Mouse (Mus musculus): ENCODE data around the gene Pip5k1b. TPM values are rescaled to one million over a fixed set of nuclear protein-coding genes. Genes with fewer than 3 reads are reported as not detected.

Pip5k1b gene
- polyA plus RNA-seq, 1 experiment from 2014 or later: 1.2 TPM

DNA sequence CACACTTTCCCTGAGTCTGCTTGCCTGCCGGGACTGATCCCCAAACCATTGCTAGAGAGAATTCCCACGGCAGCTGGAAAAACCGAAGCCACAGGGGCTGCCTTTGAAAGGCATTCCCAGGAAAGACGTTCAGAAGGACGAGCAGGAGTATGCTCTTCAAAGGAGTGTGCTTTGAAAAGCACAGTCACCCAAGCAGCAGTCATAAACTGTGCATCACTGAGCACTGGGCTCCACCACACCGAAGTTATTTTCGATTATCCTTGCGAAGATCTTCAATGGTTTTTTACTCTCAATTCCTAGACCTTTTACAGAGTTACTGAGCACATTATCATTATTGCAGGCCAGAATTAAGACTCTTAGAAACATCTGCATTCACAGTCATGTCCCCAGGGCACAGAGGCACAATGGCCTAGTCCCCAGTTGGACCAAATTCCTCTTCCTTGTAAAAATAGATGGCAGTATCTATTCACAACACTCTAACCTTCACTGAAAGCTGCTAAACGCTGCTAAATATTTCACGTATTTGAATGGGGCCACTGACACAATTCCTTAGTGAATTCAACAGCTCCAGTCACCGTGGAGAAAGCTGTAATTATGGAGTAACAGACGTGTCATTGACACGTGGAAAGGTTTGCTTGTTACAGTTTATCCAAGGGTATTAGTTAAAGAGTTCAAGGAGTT, 47.4 kb downstream of the Pip5k1b start:
- Histone ChIP-seq H3K27me3 (replicated peaks; ENCODE audit: low read depth, poor library complexity, severe bottlenecking) (no peaks in the 10 kb centered on the region), H3K4me3 (no peak overlapping the region), H3K4me1 (peaks cover 13% of the 10 kb centered on the region; the same call in 1 of the 2 replicates), H3K9me3 (no peaks in the 10 kb centered on the region), H3K27ac (replicated peaks) (no peak overlapping the region), H3K36me3 (replicated peaks) (no peaks in the 10 kb centered on the region)
- 46% methylated on average over 13 of the region's 13 CpGs for WGBS
- no peak for DNase-seq (ENCODE audit: low spot score)

- no peaks in the 10 kb centered on the region for H3K27me3 ChIP-seq (replicated peaks; ENCODE audit: low read depth, poor library complexity, severe bottlenecking)
- no peak for DNase-seq (ENCODE audit: low spot score)
- WGBS: 86% methylated on average over 10 of the region's 10 CpGs
- H3K4me3 ChIP-seq: no peak overlapping the region
- no peak overlapping the region for H3K27ac ChIP-seq (replicated peaks)
- H3K9me3 ChIP-seq: no peaks in the 10 kb centered on the region
- no peaks in the 10 kb centered on the region for H3K36me3 ChIP-seq (replicated peaks)
- H3K4me1 ChIP-seq: peaks cover 9% of the 10 kb centered on the region
Measured at GRCm38 (mm10) chr19:24502736-24503421, 52.8 kb downstream of the Pip5k1b start.

DNA sequence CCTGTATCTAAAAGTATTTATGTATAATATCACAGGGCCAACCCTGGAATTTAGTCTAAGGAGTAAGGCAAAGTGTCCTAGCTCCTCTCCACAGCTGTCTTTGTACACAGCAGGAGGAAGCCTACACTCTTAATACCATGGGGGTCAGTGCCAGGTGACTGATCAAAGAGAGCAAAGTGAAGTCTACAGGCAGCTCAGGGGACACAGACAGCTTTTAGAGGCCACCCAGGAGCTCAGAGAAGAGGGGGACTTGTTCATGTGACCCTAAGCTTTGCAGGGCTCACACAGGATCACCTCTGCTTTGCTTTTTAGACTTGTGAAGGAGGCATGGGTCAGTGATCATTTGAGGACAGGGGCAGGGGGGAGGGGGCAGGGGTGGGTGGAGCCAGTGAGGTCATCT, 54.1 kb downstream of the Pip5k1b start:
- no peaks in the 10 kb centered on the region for H3K27me3 ChIP-seq (replicated peaks; ENCODE audit: low read depth, poor library complexity, severe bottlenecking)
- H3K9me3 ChIP-seq: no peaks in the 10 kb centered on the region
- DNase-seq (ENCODE audit: low spot score): peak; percentile 10
- no peaks in the 10 kb centered on the region for H3K36me3 ChIP-seq (replicated peaks)
- H3K4me1 ChIP-seq: peaks cover 4% of the 10 kb centered on the region; the same call in 1 of the 2 replicates
- H3K27ac ChIP-seq (replicated peaks): no peak overlapping the region
- H3K4me3 ChIP-seq: no peak overlapping the region

DNA sequence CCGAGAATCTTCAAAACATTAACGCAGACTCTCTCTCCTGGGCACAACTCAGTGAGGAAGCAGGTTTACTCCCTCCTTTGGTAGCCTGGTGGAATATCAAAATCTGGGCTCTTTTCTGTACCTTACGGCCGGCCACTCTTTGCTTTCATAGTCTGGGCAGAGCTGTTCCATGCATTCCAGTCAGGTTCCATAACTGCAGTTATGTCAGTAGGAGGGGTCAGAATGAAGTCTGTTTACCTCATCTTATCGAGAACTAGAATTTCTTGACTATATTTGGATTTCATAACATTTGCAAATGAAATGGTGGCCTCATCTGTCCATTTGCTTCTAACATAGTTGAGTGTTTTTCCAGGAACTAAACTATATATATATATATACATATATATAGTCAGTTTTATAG, 55.2 kb downstream of the Pip5k1b start:
- H3K27me3 ChIP-seq (replicated peaks; ENCODE audit: low read depth, poor library complexity, severe bottlenecking): no peaks in the 10 kb centered on the region
- WGBS: 91% methylated on average over 5 of the region's 5 CpGs
- no peak for DNase-seq (ENCODE audit: low spot score)

DNA sequence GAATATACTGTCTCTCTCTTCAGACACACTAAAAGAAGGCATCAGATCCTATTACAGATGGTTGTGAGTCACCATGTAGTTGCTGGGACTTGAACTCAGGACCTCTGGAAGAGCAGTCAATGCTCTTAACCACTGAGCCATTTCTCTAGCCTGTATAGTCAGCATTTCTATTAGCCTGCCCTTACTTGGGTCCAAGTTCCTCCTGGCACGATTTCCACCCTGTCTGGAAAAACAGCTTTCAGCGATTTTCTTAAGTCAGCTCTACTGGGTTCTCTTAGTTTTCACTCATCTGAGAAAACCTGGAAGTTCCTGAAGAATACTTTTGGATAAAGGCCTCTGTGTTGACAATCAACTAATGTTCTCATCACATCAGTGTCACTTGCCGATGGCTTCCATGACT, 56.4 kb downstream of the Pip5k1b start:
- Histone ChIP-seq H3K9me3 (no peaks in the 10 kb centered on the region), H3K36me3 (replicated peaks) (no peaks in the 10 kb centered on the region), H3K27me3 (replicated peaks; ENCODE audit: low read depth, poor library complexity, severe bottlenecking) (no peaks in the 10 kb centered on the region), H3K27ac (replicated peaks) (no peak overlapping the region), H3K4me3 (no peak overlapping the region), H3K4me1 (peaks cover 4% of the 10 kb centered on the region; the same call in 1 of the 2 replicates)
- WGBS: 77% methylated on average over 3 of the region's 3 CpGs
- no peak for DNase-seq (ENCODE audit: low spot score)

More for the DNA sequence above, 55.2 kb downstream of the Pip5k1b start:
- Histone ChIP-seq H3K9me3 (no peaks in the 10 kb centered on the region), H3K27ac (replicated peaks) (no peak overlapping the region), H3K4me3 (no peak overlapping the region), H3K4me1 (peaks cover 4% of the 10 kb centered on the region; the same call in 1 of the 2 replicates), H3K36me3 (replicated peaks) (no peaks in the 10 kb centered on the region)

DNA sequence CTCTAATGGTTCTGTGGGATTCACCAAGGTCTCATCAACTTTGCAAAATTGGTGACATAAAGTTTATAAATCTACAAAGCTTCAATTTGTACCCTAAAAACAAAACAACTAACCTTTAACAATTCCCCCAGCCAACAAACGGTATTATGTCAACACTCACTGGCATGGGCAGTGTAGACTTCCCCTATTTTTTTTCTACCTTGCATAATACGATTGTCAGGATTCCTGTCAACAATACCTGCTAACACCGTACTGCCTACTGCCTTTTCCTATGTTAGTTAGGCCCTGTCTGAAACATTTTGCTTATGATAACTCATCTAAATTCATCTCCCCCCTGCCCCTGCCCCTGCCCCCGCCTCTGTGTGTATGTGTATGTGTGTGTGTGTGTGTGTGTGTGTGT, 61.8 kb downstream of the Pip5k1b start:
- no peak overlapping the region for H3K4me3 ChIP-seq
- no peaks in the 10 kb centered on the region for H3K36me3 ChIP-seq (replicated peaks)
- no peak overlapping the region for H3K27ac ChIP-seq (replicated peaks)
- H3K9me3 ChIP-seq: no peaks in the 10 kb centered on the region
- H3K27me3 ChIP-seq (replicated peaks; ENCODE audit: low read depth, poor library complexity, severe bottlenecking): no peaks in the 10 kb centered on the region
- no peak for DNase-seq (ENCODE audit: low spot score)
- H3K4me1 ChIP-seq: no peaks in the 10 kb centered on the region
- 84% methylated on average over 4 of the region's 4 CpGs for WGBS

- 35% methylated on average over 3 of the region's 3 CpGs for WGBS
- no peak for DNase-seq (ENCODE audit: low spot score)
- H3K36me3 ChIP-seq (replicated peaks): no peaks in the 10 kb centered on the region
- H3K4me1 ChIP-seq: no peaks in the 10 kb centered on the region
- H3K9me3 ChIP-seq: no peaks in the 10 kb centered on the region
- no peak overlapping the region for H3K4me3 ChIP-seq
- no peak overlapping the region for H3K27ac ChIP-seq (replicated peaks)
- H3K27me3 ChIP-seq (replicated peaks; ENCODE audit: low read depth, poor library complexity, severe bottlenecking): no peaks in the 10 kb centered on the region
Measured at GRCm38 (mm10) chr19:24491824-24492223, 63.8 kb downstream of the Pip5k1b start.

DNA sequence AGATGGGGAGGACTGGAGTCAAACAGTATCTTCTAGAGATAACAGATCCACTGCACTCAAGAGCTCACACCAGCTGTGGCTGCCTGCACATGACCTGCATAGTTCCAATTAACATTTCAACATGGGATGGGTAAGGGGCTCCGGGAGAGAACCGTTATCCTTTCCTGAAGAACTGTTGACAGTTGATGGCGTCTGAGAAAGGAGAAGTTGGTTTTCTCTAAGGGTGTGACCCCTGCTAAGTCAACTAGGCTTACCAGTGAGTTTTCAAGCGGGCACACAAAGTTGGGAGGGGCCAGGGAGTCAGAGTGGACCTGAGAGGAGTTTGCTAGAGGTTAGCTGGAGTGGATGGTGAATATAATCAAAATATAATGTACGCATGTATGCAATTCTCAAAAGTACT, 65.4 kb downstream of the Pip5k1b start:
- H3K27ac ChIP-seq (replicated peaks): no peak overlapping the region
- DNase-seq (ENCODE audit: low spot score): no peak
- H3K27me3 ChIP-seq (replicated peaks; ENCODE audit: low read depth, poor library complexity, severe bottlenecking): no peaks in the 10 kb centered on the region
- H3K4me1 ChIP-seq: 0 out of 2 replicates have a peak, but pooled peaks cover under 1% of the 10 kb centered on the region
- H3K36me3 ChIP-seq (replicated peaks): no peaks in the 10 kb centered on the region
- H3K4me3 ChIP-seq: no peak overlapping the region
- 67% methylated on average over 5 of the region's 5 CpGs for WGBS
- no peaks in the 10 kb centered on the region for H3K9me3 ChIP-seq

- Histone ChIP-seq H3K9me3 (no peaks in the 10 kb centered on the region), H3K4me1 (peaks cover 9% of the 10 kb centered on the region; the same call in 1 of the 2 replicates), H3K4me3 (no peak overlapping the region), H3K27ac (replicated peaks) (no peak overlapping the region), H3K27me3 (replicated peaks; ENCODE audit: low read depth, poor library complexity, severe bottlenecking) (no peaks in the 10 kb centered on the region), H3K36me3 (replicated peaks) (no peaks in the 10 kb centered on the region)
- DNase-seq (ENCODE audit: low spot score): no peak
- 76% methylated on average over 8 of the region's 8 CpGs for WGBS
Measured at GRCm38 (mm10) chr19:24486433-24487296, 69.0 kb downstream of the Pip5k1b start.

DNA sequence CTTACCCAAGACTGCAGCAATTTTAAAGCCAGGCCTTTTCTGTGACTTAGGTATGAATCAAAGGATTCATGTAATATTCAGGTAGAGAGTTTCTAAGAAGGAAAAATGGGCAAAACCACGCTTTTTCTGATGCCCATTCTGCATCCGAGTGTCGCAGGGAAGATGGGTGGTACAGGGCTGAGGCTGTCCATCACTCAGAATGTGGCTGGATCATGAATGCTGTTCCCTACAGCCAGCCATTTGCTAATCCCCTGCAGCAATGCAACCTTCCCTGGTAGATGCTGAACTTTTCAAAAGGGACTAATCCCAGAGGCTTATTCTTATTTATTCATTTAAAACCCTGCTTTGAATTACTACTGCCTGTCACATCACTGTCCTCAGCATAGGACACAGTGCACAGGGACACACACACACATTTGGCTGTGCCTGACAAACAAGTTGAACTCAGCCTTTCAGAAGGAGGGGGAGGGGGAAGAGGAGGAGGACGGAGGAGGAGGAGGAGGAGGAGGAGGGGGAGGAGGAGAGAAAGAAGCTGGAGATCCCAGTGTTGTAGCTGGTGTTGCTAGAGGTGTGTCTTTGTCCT, 71.0 kb downstream of the Pip5k1b start:
- no peaks in the 10 kb centered on the region for H3K36me3 ChIP-seq (replicated peaks)
- no peak for DNase-seq (ENCODE audit: low spot score)
- 45% methylated on average over 4 of the region's 4 CpGs for WGBS
- H3K27me3 ChIP-seq (replicated peaks; ENCODE audit: low read depth, poor library complexity, severe bottlenecking): no peaks in the 10 kb centered on the region
- peaks cover 9% of the 10 kb centered on the region; the same call in 1 of the 2 replicates for H3K4me1 ChIP-seq
- no peaks in the 10 kb centered on the region for H3K9me3 ChIP-seq
- H3K4me3 ChIP-seq: no peak overlapping the region
- H3K27ac ChIP-seq (replicated peaks): no peak overlapping the region

- Histone ChIP-seq H3K4me3 (no peak overlapping the region), H3K36me3 (replicated peaks) (no peaks in the 10 kb centered on the region), H3K4me1 (peaks cover 18% of the 10 kb centered on the region), H3K27me3 (replicated peaks; ENCODE audit: low read depth, poor library complexity, severe bottlenecking) (no peaks in the 10 kb centered on the region), H3K9me3 (no peaks in the 10 kb centered on the region), H3K27ac (replicated peaks) (no peak overlapping the region)
- 68% methylated on average over 2 of the region's 2 CpGs for WGBS
- no peak for DNase-seq (ENCODE audit: low spot score)
Measured at GRCm38 (mm10) chr19:24480916-24481315, 74.8 kb downstream of the Pip5k1b start.

Data from embryonic facial prominence, embryonic 10.5 days (tissue).